Mouse (Mus musculus) right cerebral cortex, adult 18-20 months (tissue): ENCODE data around the gene Tmem239.

Experiments used
- DNase-seq: peaks from one replicate; pipeline ENCODE4 v3.0.0; 2022; ENCODE audit warnings: mixed read lengths

The Tmem239 gene

GRCm38 (mm10) chr2:130452266-130452665 is 46.0 kb downstream of the Tmem239 start:
- DNase-seq, result no peak

GRCm38 (mm10) chr2:130453421-130453820 is 47.1 kb downstream of the Tmem239 start:
- DNase-seq, result peak; percentile 48

- peak; percentile 30 for DNase-seq
These were observed 48.6 kb downstream of the Tmem239 start for GRCm38 (mm10) chr2:130454748-130455370.
